Mouse (Mus musculus): ENCODE measurements around the gene Fam83e. TPM values are rescaled to one million over a fixed set of nuclear protein-coding genes. Genes with fewer than 3 reads are reported as not detected.

Gene Fam83e
- polyA plus RNA-seq, 1 experiment from 2014 or later = 19.7 TPM

GRCm38 (mm10) chr7:45730727-45731431 lies 9.9 kb downstream of the Fam83e start:
- H3K9ac ChIP-seq = 0 out of 2 replicates have a peak overlapping the region, but pooled peaks have one; percentile 8
- no peaks in the 10 kb centered on the region for H3K9me3 ChIP-seq
- peaks cover 11% of the 10 kb centered on the region; the same call in 1 of the 2 replicates for H3K36me3 ChIP-seq
- no peak overlapping the region for H3K4me3 ChIP-seq (replicated peaks)
- no peaks in the 10 kb centered on the region; the same call in 1 of the 2 replicates for H3K27me3 ChIP-seq (replicated peaks)
- peak; percentile 74 for ATAC-seq
- peak overlapping the region; percentile 83 for H3K27ac ChIP-seq
- peak overlapping the region; percentile 24 for H3K4me2 ChIP-seq (replicated peaks)
- WGBS = 13% methylated on average over 16 of the region's 16 CpGs
- peaks cover 34% of the 10 kb centered on the region for H3K4me1 ChIP-seq (replicated peaks)

- no peak overlapping the region for H3K4me2 ChIP-seq (replicated peaks)
- H3K4me3 ChIP-seq (replicated peaks) = no peak overlapping the region
- H3K27ac ChIP-seq = no peak overlapping the region
- ATAC-seq = no peak
- no peaks in the 10 kb centered on the region for H3K36me3 ChIP-seq
- WGBS = 80% methylated on average over 5 of the region's 5 CpGs
- peaks cover 25% of the 10 kb centered on the region for H3K4me1 ChIP-seq (replicated peaks)
- H3K27me3 ChIP-seq (replicated peaks) = no peaks in the 10 kb centered on the region; the same call in 1 of the 2 replicates
- H3K9ac ChIP-seq = no peak overlapping the region
- H3K9me3 ChIP-seq = no peaks in the 10 kb centered on the region
Observed at GRCm38 (mm10) chr7:45733477-45733876, 12.5 kb downstream of the Fam83e start.

- H3K27me3 ChIP-seq (replicated peaks) = no peaks in the 10 kb centered on the region
- WGBS = 7% methylated on average over 9 of the region's 9 CpGs
- H3K4me2 ChIP-seq (replicated peaks) = no peak overlapping the region
- no peaks in the 10 kb centered on the region for H3K36me3 ChIP-seq
- 0 out of 2 replicates have a peak, but pooled peaks cover 5% of the 10 kb centered on the region for H3K4me1 ChIP-seq (replicated peaks)
- ATAC-seq = peak; percentile 85
- H3K27ac ChIP-seq = no peak overlapping the region
- no peaks in the 10 kb centered on the region for H3K9me3 ChIP-seq
- H3K4me3 ChIP-seq (replicated peaks) = no peak overlapping the region
- no peak overlapping the region for H3K9ac ChIP-seq
Observed at GRCm38 (mm10) chr7:45739162-45739763, 18.3 kb downstream of the Fam83e start.

- no peaks in the 10 kb centered on the region for H3K27me3 ChIP-seq (replicated peaks)
- ATAC-seq = no peak
- no peak overlapping the region for H3K9ac ChIP-seq
- no peak overlapping the region for H3K27ac ChIP-seq
- no peak overlapping the region for H3K4me2 ChIP-seq (replicated peaks)
- H3K4me1 ChIP-seq (replicated peaks) = 0 out of 2 replicates have a peak, but pooled peaks cover 5% of the 10 kb centered on the region
- no peak overlapping the region for H3K4me3 ChIP-seq (replicated peaks)
- H3K36me3 ChIP-seq = no peaks in the 10 kb centered on the region
- WGBS = 55% methylated on average over 8 of the region's 10 CpGs
- H3K9me3 ChIP-seq = no peaks in the 10 kb centered on the region
Observed at GRCm38 (mm10) chr7:45739820-45740219, 18.8 kb downstream of the Fam83e start.

- H3K4me1 ChIP-seq (replicated peaks) = 0 out of 2 replicates have a peak, but pooled peaks cover 5% of the 10 kb centered on the region
- WGBS = 82% methylated on average over 12 of the region's 12 CpGs
- H3K36me3 ChIP-seq = no peaks in the 10 kb centered on the region
- H3K4me2 ChIP-seq (replicated peaks) = peak overlapping the region; percentile 41
- no peak overlapping the region for H3K27ac ChIP-seq
- no peak overlapping the region for H3K9ac ChIP-seq
- ATAC-seq = no peak
- no peaks in the 10 kb centered on the region for H3K27me3 ChIP-seq (replicated peaks)
- no peaks in the 10 kb centered on the region for H3K9me3 ChIP-seq
- H3K4me3 ChIP-seq (replicated peaks) = no peak overlapping the region
Observed at GRCm38 (mm10) chr7:45741308-45741707, 20.3 kb downstream of the Fam83e start.

- no peak overlapping the region for H3K27ac ChIP-seq
- H3K36me3 ChIP-seq = no peaks in the 10 kb centered on the region
- H3K4me2 ChIP-seq (replicated peaks) = peak overlapping the region; percentile 41
- WGBS = 37% methylated on average over 11 of the region's 11 CpGs
- 0 out of 2 replicates have a peak, but pooled peaks cover 5% of the 10 kb centered on the region for H3K4me1 ChIP-seq (replicated peaks)
- no peaks in the 10 kb centered on the region for H3K9me3 ChIP-seq
- peak overlapping the region; percentile 21 for H3K4me3 ChIP-seq (replicated peaks)
- 0 out of 2 replicates have a peak, but pooled peaks have one; percentile 14 for ATAC-seq
- no peaks in the 10 kb centered on the region for H3K27me3 ChIP-seq (replicated peaks)
- H3K9ac ChIP-seq = no peak overlapping the region
Observed at GRCm38 (mm10) chr7:45741777-45742176, 20.8 kb downstream of the Fam83e start.

- Histone ChIP-seq H3K4me3 (replicated peaks) (peak overlapping the region; percentile 21), H3K27ac (no peak overlapping the region), H3K9ac (no peak overlapping the region), H3K27me3 (replicated peaks) (no peaks in the 10 kb centered on the region), H3K36me3 (no peaks in the 10 kb centered on the region), H3K9me3 (no peaks in the 10 kb centered on the region), H3K4me2 (replicated peaks) (peak overlapping the region; percentile 41), H3K4me1 (replicated peaks) (0 out of 2 replicates have a peak, but pooled peaks cover 5% of the 10 kb centered on the region)
- ATAC-seq = no peak
- WGBS = 33% methylated on average over 19 of the region's 19 CpGs
Observed at GRCm38 (mm10) chr7:45742338-45742737, 21.3 kb downstream of the Fam83e start.

- H3K9me3 ChIP-seq = no peaks in the 10 kb centered on the region
- H3K9ac ChIP-seq = no peak overlapping the region
- H3K27ac ChIP-seq = no peak overlapping the region
- WGBS = 17% methylated on average over 2 of the region's 2 CpGs
- H3K4me1 ChIP-seq (replicated peaks) = peaks cover 5% of the 10 kb centered on the region; the same call in 1 of the 2 replicates
- no peaks in the 10 kb centered on the region for H3K36me3 ChIP-seq
- no peaks in the 10 kb centered on the region for H3K27me3 ChIP-seq (replicated peaks)
- no peak overlapping the region for H3K4me3 ChIP-seq (replicated peaks)
- H3K4me2 ChIP-seq (replicated peaks) = no peak overlapping the region
- ATAC-seq = peak; percentile 74
Observed at GRCm38 (mm10) chr7:45744387-45744786, 23.4 kb downstream of the Fam83e start.

GRCm38 (mm10) chr7:45746518-45746917 lies 25.5 kb downstream of the Fam83e start:
- ATAC-seq = no peak

GRCm38 (mm10) chr7:45747450-45747849 lies 26.4 kb downstream of the Fam83e start:
- no peak overlapping the region for H3K9ac ChIP-seq
- H3K27ac ChIP-seq = no peak overlapping the region
- 84% methylated on average over 5 of the region's 5 CpGs for WGBS
- no peaks in the 10 kb centered on the region for H3K9me3 ChIP-seq
- no peaks in the 10 kb centered on the region for H3K36me3 ChIP-seq
- ATAC-seq = no peak
- H3K27me3 ChIP-seq (replicated peaks) = no peaks in the 10 kb centered on the region
- H3K4me2 ChIP-seq (replicated peaks) = no peak overlapping the region
- H3K4me1 ChIP-seq (replicated peaks) = peaks cover 5% of the 10 kb centered on the region
- H3K4me3 ChIP-seq (replicated peaks) = no peak overlapping the region

More at GRCm38 (mm10) chr7:45746518-45746917, 25.5 kb downstream of the Fam83e start:
- Histone ChIP-seq H3K4me3 (replicated peaks) (no peak overlapping the region), H3K4me1 (replicated peaks) (peaks cover 10% of the 10 kb centered on the region), H3K4me2 (replicated peaks) (no peak overlapping the region), H3K27ac (no peak overlapping the region), H3K9me3 (no peaks in the 10 kb centered on the region), H3K9ac (no peak overlapping the region), H3K36me3 (no peaks in the 10 kb centered on the region), H3K27me3 (replicated peaks) (no peaks in the 10 kb centered on the region)
- WGBS = 63% methylated on average over 6 of the region's 6 CpGs

GRCm38 (mm10) chr7:45748110-45748509 lies 27.1 kb downstream of the Fam83e start:
- Histone ChIP-seq H3K9me3 (no peaks in the 10 kb centered on the region), H3K36me3 (no peaks in the 10 kb centered on the region), H3K4me1 (replicated peaks) (peaks cover 5% of the 10 kb centered on the region), H3K9ac (no peak overlapping the region), H3K4me2 (replicated peaks) (no peak overlapping the region), H3K27me3 (replicated peaks) (no peaks in the 10 kb centered on the region), H3K4me3 (replicated peaks) (no peak overlapping the region), H3K27ac (no peak overlapping the region)
- no peak for ATAC-seq
- WGBS = 77% methylated on average over 7 of the region's 7 CpGs

GRCm38 (mm10) chr7:45749401-45749800 lies 28.4 kb downstream of the Fam83e start:
- Histone ChIP-seq H3K27ac (0 out of 2 replicates have a peak overlapping the region, but pooled peaks have one; percentile 17), H3K4me3 (replicated peaks) (no peak overlapping the region), H3K9ac (no peak overlapping the region), H3K36me3 (no peaks in the 10 kb centered on the region), H3K9me3 (no peaks in the 10 kb centered on the region), H3K4me2 (replicated peaks) (0 out of 2 replicates have a peak overlapping the region, but pooled peaks have one; percentile 17), H3K4me1 (replicated peaks) (peaks cover 5% of the 10 kb centered on the region), H3K27me3 (replicated peaks) (no peaks in the 10 kb centered on the region)
- WGBS = 40% methylated on average over 9 of the region's 10 CpGs
- 0 out of 2 replicates have a peak, but pooled peaks have one; percentile 4 for ATAC-seq
